Mouse (Mus musculus): ENCODE measurements around the gene Pcdh15. TPM values are rescaled to one million over a fixed set of nuclear protein-coding genes. Genes with fewer than 3 reads are reported as not detected.

The Pcdh15 gene
- polyA plus RNA-seq (2014; fragmentation: Nextera tagmentation; extraction: Ambion mirVana), result 1.0 and 1.4 TPM in 2 replicates

DNA sequence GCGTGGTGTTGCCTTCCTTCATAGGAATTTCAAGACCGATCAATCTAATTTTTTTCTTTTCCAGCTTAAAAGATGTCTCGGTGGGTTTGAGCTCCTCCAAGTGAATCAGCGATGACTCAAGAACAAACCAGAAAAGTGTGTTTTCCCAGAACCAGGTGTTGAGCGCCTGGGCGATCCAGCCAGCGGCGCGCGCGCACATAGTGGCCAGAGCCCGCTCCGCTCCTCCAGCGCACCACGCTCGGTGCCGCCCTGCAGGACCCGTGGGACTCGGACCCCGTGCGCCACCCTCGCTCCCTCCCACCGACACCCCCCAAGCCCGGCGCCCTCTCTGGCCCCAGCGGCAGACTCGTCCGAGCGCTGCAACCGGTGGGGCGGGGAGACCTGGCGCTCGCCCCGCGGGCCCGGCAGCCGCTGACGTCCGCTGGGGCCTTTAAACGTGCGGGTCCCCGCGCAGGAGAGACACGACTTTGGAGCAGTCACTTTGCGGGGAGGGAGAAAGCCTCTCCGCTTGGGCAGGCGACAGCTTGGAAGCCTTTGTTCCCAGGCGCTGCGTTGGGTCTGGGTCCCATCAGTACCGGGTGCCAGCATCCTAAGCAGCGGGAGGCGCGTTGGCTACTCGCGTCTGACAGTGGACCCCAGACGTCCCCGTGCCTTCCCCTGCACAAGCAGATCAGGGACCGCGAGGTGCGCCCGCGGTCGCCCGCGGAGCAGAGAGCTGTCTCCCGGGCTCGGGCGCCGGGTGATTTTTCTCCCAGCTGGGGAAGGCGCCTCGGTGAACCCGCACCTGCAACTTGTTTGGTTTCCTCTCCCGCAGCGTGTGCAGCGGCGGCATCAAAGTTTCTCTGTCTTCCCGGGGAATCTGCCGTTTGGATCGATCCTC, at the start of gene Pcdh15:
Pcdh15 (plus strand) TSS at position 377 of the 880 bp plus-strand sequence.
- H3K27ac ChIP-seq (replicated peaks; ENCODE audit: low read depth, low read length), result no peak within 1 kb of the TSS
- under 1% methylated on average over 78 of the region's 79 CpGs for WGBS
- peaks cover 26% of the 10 kb centered on the region for H3K27me3 ChIP-seq (ENCODE audit: control insufficient read depth, insufficient read depth, low read length)
- no peaks in the 10 kb centered on the region for H3K4me1 ChIP-seq (ENCODE audit: control insufficient read depth, insufficient read depth, low read length)
- H3K36me3 ChIP-seq (replicated peaks; ENCODE audit: control insufficient read depth, insufficient read depth, low read depth, low read length), result no peaks in the 10 kb centered on the region
- peak within 1 kb of the TSS; percentile 43 for H3K9ac ChIP-seq (replicated peaks; ENCODE audit: low read length)
- ATAC-seq (replicated peaks; ENCODE audit: insufficient number of reproducible peaks, low FRiP score, low TSS enrichment, low read depth) (no peak), DNase-seq (ENCODE audit: low spot score) (peak; percentile 35)
- peak within 1 kb of the TSS; percentile 97 for H3K4me2 ChIP-seq (ENCODE audit: low read depth, low read length)
- H3K4me3 ChIP-seq (ENCODE audit: low read depth, low read length), result peak within 1 kb of the TSS; percentile 54
- H3K9me3 ChIP-seq (replicated peaks; ENCODE audit: control insufficient read depth, low read length), result no peaks in the 10 kb centered on the region

GRCm38 (mm10) chr10:73052074-73052473, 47.1 kb upstream of the Pcdh15 start:
- H3K9me3 ChIP-seq (replicated peaks; ENCODE audit: control insufficient read depth, low read length), result no peaks in the 10 kb centered on the region
- no peak overlapping the region for H3K27ac ChIP-seq (replicated peaks; ENCODE audit: low read depth, low read length)
- WGBS, result 81% methylated on average over 6 of the region's 6 CpGs
- DNase-seq (ENCODE audit: low spot score), result no peak
- no peaks in the 10 kb centered on the region for H3K36me3 ChIP-seq (replicated peaks; ENCODE audit: control insufficient read depth, insufficient read depth, low read depth, low read length)
- ATAC-seq (replicated peaks; ENCODE audit: insufficient number of reproducible peaks, low FRiP score, low TSS enrichment, low read depth), result no peak
- no peak overlapping the region for H3K4me2 ChIP-seq (ENCODE audit: low read depth, low read length)
- no peaks in the 10 kb centered on the region for H3K27me3 ChIP-seq (ENCODE audit: control insufficient read depth, insufficient read depth, low read length)
- no peaks in the 10 kb centered on the region for H3K4me1 ChIP-seq (ENCODE audit: control insufficient read depth, insufficient read depth, low read length)
- H3K4me3 ChIP-seq (ENCODE audit: low read depth, low read length), result no peak overlapping the region
- H3K9ac ChIP-seq (replicated peaks; ENCODE audit: low read length), result no peak overlapping the region

DNA sequence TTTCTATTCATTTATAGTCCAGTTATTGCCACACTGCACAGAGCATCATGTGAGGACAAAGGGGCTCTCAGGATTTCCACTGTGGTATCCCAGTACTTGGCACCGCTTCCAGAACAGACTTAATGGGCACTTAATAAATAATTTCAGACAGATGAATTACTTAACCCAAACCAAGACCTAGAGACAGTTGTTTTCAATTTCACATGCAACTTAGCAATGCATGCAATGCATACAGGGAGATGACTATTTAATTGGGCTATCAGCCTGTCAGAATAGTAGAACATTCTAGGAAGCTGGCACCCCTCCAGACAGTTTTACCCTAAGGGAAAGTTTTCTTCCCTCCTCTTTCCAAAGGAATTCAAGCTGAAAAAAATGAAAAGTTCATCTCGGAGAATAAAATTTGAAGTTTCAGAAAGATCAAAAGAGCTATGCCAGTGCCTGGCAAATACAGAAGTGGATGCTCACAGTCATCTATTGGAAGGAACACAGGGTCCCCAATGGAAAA, 39.4 kb upstream of the Pcdh15 start:
- WGBS, result 75% methylated on average over 2 of the region's 2 CpGs
- Histone ChIP-seq H3K9ac (replicated peaks; ENCODE audit: low read length) (no peak overlapping the region), H3K4me2 (ENCODE audit: low read depth, low read length) (no peak overlapping the region), H3K36me3 (replicated peaks; ENCODE audit: control insufficient read depth, insufficient read depth, low read depth, low read length) (no peaks in the 10 kb centered on the region), H3K27ac (replicated peaks; ENCODE audit: low read depth, low read length) (no peak overlapping the region), H3K4me1 (ENCODE audit: control insufficient read depth, insufficient read depth, low read length) (no peaks in the 10 kb centered on the region), H3K9me3 (replicated peaks; ENCODE audit: control insufficient read depth, low read length) (no peaks in the 10 kb centered on the region), H3K4me3 (ENCODE audit: low read depth, low read length) (no peak overlapping the region), H3K27me3 (ENCODE audit: control insufficient read depth, insufficient read depth, low read length) (no peaks in the 10 kb centered on the region)
- DNase-seq (ENCODE audit: low spot score), result no peak
- no peak for ATAC-seq (replicated peaks; ENCODE audit: insufficient number of reproducible peaks, low FRiP score, low TSS enrichment, low read depth)

DNA sequence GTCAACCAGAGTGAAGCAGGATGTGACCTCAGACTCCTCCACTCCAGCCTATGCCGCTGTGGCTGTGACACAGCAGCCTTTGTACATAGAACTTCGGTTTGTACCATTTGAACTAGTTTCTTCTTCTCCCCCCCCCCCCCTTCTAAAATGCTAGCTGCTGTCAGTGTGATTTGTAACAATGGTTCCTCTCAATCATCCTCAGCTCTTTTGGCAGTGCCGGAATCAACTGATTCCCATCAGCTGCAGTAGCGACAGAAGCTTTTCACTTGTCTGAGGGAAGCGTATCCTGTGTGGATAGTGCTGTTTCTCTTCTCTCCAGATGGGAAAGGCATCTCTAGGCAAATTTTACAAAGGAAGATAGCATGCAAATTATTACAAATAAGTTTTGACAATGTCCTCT, 12.4 kb upstream of the Pcdh15 start:
- no peak overlapping the region for H3K27ac ChIP-seq (replicated peaks; ENCODE audit: low read depth, low read length)
- ATAC-seq (replicated peaks; ENCODE audit: insufficient number of reproducible peaks, low FRiP score, low TSS enrichment, low read depth), result no peak
- WGBS, result 42% methylated on average over 5 of the region's 5 CpGs
- no peak overlapping the region for H3K9ac ChIP-seq (replicated peaks; ENCODE audit: low read length)
- no peaks in the 10 kb centered on the region for H3K36me3 ChIP-seq (replicated peaks; ENCODE audit: control insufficient read depth, insufficient read depth, low read depth, low read length)
- no peak overlapping the region for H3K4me2 ChIP-seq (ENCODE audit: low read depth, low read length)
- no peak for DNase-seq (ENCODE audit: low spot score)
- no peak overlapping the region for H3K4me3 ChIP-seq (ENCODE audit: low read depth, low read length)
- no peaks in the 10 kb centered on the region for H3K4me1 ChIP-seq (ENCODE audit: control insufficient read depth, insufficient read depth, low read length)
- H3K27me3 ChIP-seq (ENCODE audit: control insufficient read depth, insufficient read depth, low read length), result no peaks in the 10 kb centered on the region
- no peaks in the 10 kb centered on the region for H3K9me3 ChIP-seq (replicated peaks; ENCODE audit: control insufficient read depth, low read length)

DNA sequence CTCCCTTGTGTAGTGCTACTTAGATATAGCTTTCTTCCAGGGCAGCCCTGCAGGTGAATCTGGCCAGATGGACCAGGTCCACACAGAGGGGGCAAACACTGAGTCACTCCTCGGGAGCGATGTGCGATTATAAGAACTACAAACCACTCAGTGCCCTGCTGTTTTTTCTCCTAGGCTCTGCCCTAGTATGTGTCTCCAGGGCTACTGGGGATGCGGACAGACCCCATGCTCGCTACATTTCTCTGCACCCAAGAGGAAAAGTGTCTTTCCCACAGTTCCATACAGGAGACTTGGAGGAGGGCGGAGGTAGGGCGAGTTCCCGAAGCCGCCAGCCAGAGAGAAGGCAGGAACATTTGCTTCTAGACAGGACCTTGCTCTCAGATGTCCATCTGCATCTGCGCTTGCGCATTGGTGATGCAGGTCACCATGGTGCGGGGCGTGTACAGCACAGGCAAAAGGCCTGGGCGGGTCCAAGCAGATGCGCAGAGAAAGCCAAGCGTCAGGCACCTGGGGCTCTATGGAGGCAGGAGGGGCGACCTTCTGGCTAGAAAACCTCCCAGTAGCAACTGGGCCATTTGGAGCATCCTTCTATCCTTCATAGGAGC, 2.5 kb upstream of the Pcdh15 start:
- peak; percentile 77 for ATAC-seq (replicated peaks; ENCODE audit: insufficient number of reproducible peaks, low FRiP score, low TSS enrichment, low read depth)
- WGBS, result under 1% methylated on average over 17 of the region's 17 CpGs
- H3K4me2 ChIP-seq (ENCODE audit: low read depth, low read length), result peak overlapping the region; percentile 37
- DNase-seq (ENCODE audit: low spot score), result peak; percentile 52
- H3K4me3 ChIP-seq (ENCODE audit: low read depth, low read length), result peak overlapping the region; percentile 26
- 0 out of 2 replicates have a peak overlapping the region, but pooled peaks have one; percentile 13 for H3K9ac ChIP-seq (replicated peaks; ENCODE audit: low read length)
- no peaks in the 10 kb centered on the region for H3K4me1 ChIP-seq (ENCODE audit: control insufficient read depth, insufficient read depth, low read length)
- H3K36me3 ChIP-seq (replicated peaks; ENCODE audit: control insufficient read depth, insufficient read depth, low read depth, low read length), result no peaks in the 10 kb centered on the region
- peaks cover 26% of the 10 kb centered on the region for H3K27me3 ChIP-seq (ENCODE audit: control insufficient read depth, insufficient read depth, low read length)
- no peak overlapping the region for H3K27ac ChIP-seq (replicated peaks; ENCODE audit: low read depth, low read length)
- H3K9me3 ChIP-seq (replicated peaks; ENCODE audit: control insufficient read depth, low read length), result no peaks in the 10 kb centered on the region

DNA sequence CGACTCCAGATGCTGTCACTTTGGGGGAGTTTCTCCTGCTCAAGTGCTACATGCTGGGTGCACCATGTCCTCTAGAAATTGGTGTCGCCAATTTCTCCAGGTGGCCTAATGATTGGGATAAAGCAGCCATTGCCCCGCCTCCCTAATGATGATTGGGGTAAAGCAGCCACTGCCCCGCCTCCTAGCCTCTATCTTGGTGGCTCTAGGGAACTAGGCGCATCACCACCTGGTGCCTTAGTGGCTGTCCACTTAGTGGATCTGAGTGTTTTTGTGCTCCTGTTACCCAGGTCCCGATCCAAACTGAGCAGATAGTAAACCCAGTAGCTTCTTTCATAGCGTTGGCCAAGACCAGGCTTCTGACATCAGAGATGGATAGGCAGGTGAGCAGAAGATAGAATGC, 2.0 kb upstream of the Pcdh15 start:
- no peak overlapping the region for H3K27ac ChIP-seq (replicated peaks; ENCODE audit: low read depth, low read length)
- ATAC-seq (replicated peaks; ENCODE audit: insufficient number of reproducible peaks, low FRiP score, low TSS enrichment, low read depth), result no peak
- peak overlapping the region; percentile 37 for H3K4me2 ChIP-seq (ENCODE audit: low read depth, low read length)
- no peaks in the 10 kb centered on the region for H3K4me1 ChIP-seq (ENCODE audit: control insufficient read depth, insufficient read depth, low read length)
- H3K36me3 ChIP-seq (replicated peaks; ENCODE audit: control insufficient read depth, insufficient read depth, low read depth, low read length), result no peaks in the 10 kb centered on the region
- DNase-seq (ENCODE audit: low spot score), result no peak
- peak overlapping the region; percentile 26 for H3K4me3 ChIP-seq (ENCODE audit: low read depth, low read length)
- H3K9me3 ChIP-seq (replicated peaks; ENCODE audit: control insufficient read depth, low read length), result no peaks in the 10 kb centered on the region
- H3K9ac ChIP-seq (replicated peaks; ENCODE audit: low read length), result no peak overlapping the region
- 3% methylated on average over 7 of the region's 7 CpGs for WGBS
- peaks cover 26% of the 10 kb centered on the region for H3K27me3 ChIP-seq (ENCODE audit: control insufficient read depth, insufficient read depth, low read length)

- no peaks in the 10 kb centered on the region for H3K9me3 ChIP-seq (replicated peaks; ENCODE audit: control insufficient read depth, low read length)
- under 1% methylated on average over 17 of the region's 17 CpGs for WGBS
- peak; percentile 80 for DNase-seq (ENCODE audit: low spot score)
- H3K4me2 ChIP-seq (ENCODE audit: low read depth, low read length), result peak overlapping the region; percentile 5; the same call in 1 of the 2 replicates
- H3K27me3 ChIP-seq (ENCODE audit: control insufficient read depth, insufficient read depth, low read length), result peaks cover 26% of the 10 kb centered on the region
- peak overlapping the region; percentile 16; the same call in 1 of the 2 replicates for H3K4me3 ChIP-seq (ENCODE audit: low read depth, low read length)
- ATAC-seq (replicated peaks; ENCODE audit: insufficient number of reproducible peaks, low FRiP score, low TSS enrichment, low read depth), result no peak
- no peak overlapping the region for H3K9ac ChIP-seq (replicated peaks; ENCODE audit: low read length)
- no peaks in the 10 kb centered on the region for H3K36me3 ChIP-seq (replicated peaks; ENCODE audit: control insufficient read depth, insufficient read depth, low read depth, low read length)
- no peaks in the 10 kb centered on the region for H3K4me1 ChIP-seq (ENCODE audit: control insufficient read depth, insufficient read depth, low read length)
- H3K27ac ChIP-seq (replicated peaks; ENCODE audit: low read depth, low read length), result no peak overlapping the region
Observed at GRCm38 (mm10) chr10:73097979-73098378, 1.2 kb upstream of the Pcdh15 start.

- H3K27me3 ChIP-seq (ENCODE audit: control insufficient read depth, insufficient read depth, low read length), result peaks cover 26% of the 10 kb centered on the region
- no peaks in the 10 kb centered on the region for H3K36me3 ChIP-seq (replicated peaks; ENCODE audit: control insufficient read depth, insufficient read depth, low read depth, low read length)
- no peaks in the 10 kb centered on the region for H3K9me3 ChIP-seq (replicated peaks; ENCODE audit: control insufficient read depth, low read length)
- no peaks in the 10 kb centered on the region for H3K4me1 ChIP-seq (ENCODE audit: control insufficient read depth, insufficient read depth, low read length)
- H3K27ac ChIP-seq (replicated peaks; ENCODE audit: low read depth, low read length), result no peak overlapping the region
- WGBS, result under 1% methylated on average over 37 of the region's 37 CpGs
- peak overlapping the region; percentile 97 for H3K4me2 ChIP-seq (ENCODE audit: low read depth, low read length)
- peak; percentile 48 for DNase-seq (ENCODE audit: low spot score)
- H3K9ac ChIP-seq (replicated peaks; ENCODE audit: low read length), result peak overlapping the region; percentile 43
- peak overlapping the region; percentile 54 for H3K4me3 ChIP-seq (ENCODE audit: low read depth, low read length)
- ATAC-seq (replicated peaks; ENCODE audit: insufficient number of reproducible peaks, low FRiP score, low TSS enrichment, low read depth), result peak; percentile 60
Observed at GRCm38 (mm10) chr10:73099846-73100241, 702 bp downstream of the Pcdh15 start.
